Mouse (Mus musculus): Measurements from ENCODE around the gene Acy3.
"Not testable (repeated sequence)": the region's sequence is repeated elsewhere in the genome, so short reads cannot be mapped to it uniquely, and the experiment has no call there.

The Acy3 gene

DNA sequence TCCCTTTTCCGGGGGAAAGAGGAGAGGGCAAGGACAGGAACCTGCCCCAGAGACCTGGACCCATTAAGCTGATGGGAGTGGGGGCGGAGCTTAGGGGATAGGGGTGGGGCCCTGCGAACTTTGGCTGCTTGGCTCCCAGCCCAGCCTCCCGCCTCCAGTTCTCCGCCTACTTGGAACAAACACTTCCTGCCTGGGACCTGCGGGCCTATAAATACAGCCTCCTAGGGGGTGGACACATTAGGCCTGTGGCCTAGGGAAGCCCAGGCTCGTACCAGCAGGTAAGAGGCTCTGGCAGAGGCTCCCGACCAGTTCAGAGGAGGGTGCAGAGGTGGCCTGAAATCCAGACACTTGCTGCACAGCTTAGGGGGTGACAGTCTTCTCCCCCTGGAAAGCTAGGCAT is at the start of gene Acy3:
Acy3 (plus strand) TSS at position 237 of the 400 bp plus-strand sequence.
- no peak for DNase-seq (ENCODE audit: low read depth, low spot score)

- DNase-seq (ENCODE audit: low read depth, low spot score): no peak
Observed at GRCm38 (mm10) chr19:3942315-3942714, 44.1 kb upstream of the Acy3 start.

DNA sequence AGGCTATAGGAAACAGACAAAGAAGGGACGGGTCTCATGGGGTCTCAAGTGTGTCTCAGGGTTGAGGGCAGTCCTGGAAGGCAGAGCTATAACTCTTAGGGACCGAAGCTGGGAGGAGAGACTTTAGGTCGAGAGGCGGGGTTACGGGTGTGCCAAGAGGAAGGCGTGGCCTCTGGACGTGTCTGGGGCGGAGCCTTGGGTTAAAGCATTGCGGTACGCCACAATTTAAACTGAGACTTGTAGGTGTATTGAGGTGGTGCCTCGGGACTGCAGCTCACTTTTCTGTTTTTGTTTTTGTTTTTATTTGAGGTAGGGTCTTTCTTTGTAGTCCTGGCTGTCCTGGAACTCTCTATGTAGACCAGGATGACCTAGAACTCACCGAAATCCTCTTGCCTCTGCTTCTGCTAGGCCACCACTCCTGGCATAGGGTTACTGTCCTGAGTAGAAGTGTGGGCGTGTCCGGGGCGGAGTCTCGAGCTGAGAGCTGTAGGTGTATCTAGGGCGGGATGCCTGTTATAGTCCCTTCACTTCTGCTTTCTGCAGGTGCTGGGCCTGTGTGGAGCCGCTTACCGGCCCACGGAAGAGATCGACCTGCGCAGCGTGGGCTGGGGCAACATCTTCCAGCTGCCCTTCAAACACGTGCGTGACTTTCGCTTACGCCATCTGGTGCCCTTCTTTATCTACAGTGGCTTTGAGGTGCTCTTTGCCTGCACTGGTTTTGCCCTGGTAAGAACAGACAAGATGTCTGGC is 43.2 kb upstream of the Acy3 start:
- no peak for DNase-seq (ENCODE audit: low read depth, low spot score)

DNA sequence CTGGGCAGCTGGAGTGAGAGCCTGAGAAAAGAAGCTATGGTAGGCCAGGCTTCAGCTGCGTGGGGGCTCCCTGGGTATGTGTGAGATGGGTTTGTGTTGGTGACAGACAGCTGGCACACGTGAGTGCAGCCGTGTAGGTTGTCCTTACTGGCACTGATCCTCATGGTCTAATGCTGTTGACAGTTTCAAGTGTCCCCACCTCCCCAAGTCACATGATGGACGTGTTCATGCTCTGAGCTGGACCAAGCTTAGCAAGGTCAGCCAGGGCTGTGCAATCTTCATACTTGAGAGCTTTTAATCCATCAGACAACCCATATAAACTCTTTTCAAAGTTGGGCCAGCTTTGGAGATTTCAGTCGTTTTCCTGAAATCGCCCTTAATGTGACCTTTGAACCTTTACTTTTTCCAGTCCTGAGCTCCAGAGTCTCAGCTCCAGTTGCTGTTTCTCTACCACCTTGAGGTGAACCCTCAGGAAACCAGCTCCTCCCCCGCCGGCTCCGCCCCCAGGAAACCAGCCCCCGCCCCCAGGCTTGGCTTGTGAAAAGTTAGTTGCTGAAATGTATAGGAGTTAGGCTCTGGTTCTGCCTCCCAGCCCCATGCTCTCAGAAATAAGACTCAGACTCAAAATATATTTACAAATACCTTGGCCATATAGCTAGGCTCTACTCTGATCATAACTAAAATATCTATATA is 40.4 kb upstream of the Acy3 start:
- no peak for DNase-seq (ENCODE audit: low read depth, low spot score)

DNA sequence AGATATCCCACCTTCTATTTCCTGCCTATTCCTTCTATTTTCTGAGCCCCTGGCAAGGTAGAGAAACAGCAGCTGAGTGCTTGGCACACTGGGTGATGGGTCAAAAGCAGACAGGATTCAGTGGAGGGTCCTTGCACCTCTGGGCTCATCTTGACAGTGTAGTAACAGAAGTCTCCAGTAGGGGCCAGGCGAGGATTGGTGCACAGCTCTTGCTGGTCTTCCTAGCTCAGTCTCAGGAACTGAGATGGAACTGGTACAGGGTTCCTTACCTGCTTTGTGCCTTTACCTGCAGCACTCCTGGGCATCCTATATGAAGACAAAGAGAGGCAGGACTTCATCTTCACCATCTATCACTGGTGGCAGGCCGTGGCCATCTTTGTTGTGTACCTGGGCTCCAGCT is 39.7 kb upstream of the Acy3 start:
- no peak for DNase-seq (ENCODE audit: low read depth, low spot score)

- no peak for DNase-seq (ENCODE audit: low read depth, low spot score)
Observed at GRCm38 (mm10) chr19:3947813-3948212, 38.6 kb upstream of the Acy3 start.

GRCm38 (mm10) chr19:3948546-3948945 is 37.8 kb upstream of the Acy3 start:
- DNase-seq (ENCODE audit: low read depth, low spot score): no peak

- DNase-seq (ENCODE audit: low read depth, low spot score): no peak
Observed at GRCm38 (mm10) chr19:3950331-3950730, 36.0 kb upstream of the Acy3 start.

DNA sequence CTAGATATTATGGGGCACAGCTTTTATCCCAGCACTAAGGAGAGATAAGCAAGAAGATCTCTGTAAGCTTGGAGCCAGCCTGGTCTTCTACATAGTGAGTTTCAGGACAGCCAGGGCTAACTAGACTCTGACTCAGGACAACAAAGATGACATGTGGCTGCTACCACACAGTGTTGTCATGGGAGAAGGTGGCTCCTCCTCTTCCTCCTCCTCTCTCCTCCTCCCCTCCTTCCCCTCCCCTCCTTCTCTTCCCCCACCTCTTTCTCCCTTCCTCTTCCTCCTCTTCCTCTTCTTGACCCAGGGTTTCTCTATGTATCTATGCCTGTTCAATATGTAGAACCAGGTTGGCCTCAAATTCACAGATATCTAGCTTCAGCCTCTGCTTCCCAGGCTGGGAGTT is 34.9 kb upstream of the Acy3 start:
- no peak for DNase-seq (ENCODE audit: low read depth, low spot score)

DNA sequence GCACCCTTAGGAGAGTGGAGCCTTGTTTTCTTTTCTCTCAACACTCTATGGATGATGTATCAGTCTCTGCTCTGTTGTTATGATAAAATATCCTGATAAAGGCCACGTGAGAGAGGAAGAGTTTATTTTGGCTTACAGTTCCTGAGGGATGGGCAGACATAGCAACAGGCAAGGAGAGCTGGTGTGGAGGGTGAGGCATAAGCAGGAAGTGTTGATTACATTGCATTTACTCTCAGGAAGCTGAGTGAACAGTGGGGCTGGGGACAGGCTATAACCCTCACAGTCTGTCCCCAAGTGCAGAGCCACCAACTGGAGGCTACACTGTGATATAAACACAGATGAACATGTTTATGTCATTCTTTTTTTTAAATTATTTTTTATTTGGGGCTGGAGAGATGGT is 34.3 kb upstream of the Acy3 start:
- no peak for DNase-seq (ENCODE audit: low read depth, low spot score)

DNA sequence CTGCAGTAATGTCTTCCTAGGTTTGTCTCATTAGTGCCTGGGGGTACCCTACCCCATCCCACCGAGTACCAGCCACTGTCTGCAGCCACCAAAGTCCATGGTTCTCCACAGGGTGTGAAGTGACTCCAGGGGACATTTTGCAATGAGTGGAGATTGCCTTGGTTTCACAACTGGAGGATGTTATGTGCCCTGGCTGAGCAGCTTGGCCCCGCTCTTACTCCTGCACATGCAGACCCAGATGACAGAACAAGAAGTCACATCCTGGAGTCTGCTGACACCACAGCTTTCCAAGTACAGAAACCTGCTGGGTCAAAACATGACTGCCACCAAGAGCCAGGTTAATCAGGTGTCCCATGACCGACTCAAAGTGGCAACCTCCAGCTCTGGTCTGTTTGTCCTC is 31.3 kb upstream of the Acy3 start:
- DNase-seq (ENCODE audit: low read depth, low spot score): no peak

DNA sequence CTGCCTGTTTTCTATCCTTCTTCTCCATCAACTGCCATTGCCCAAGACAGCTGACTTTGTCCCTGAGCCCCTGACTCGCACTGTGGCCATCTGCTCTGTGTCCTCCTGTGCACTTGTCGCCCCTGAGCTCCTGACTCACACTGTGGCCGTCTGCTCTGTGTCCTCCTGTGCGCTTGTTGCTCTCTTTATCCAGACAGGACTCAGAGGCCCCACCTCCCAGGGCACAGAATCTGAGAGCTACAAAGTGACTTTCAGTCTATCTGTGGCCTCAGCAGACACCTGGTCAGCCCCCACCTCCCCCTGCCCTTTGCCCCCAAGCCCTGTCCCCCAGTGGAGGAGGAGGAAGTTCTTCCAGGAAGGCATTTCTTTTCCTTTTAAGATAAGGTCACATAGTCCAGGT is 30.6 kb upstream of the Acy3 start:
- no peak for DNase-seq (ENCODE audit: low read depth, low spot score)

DNA sequence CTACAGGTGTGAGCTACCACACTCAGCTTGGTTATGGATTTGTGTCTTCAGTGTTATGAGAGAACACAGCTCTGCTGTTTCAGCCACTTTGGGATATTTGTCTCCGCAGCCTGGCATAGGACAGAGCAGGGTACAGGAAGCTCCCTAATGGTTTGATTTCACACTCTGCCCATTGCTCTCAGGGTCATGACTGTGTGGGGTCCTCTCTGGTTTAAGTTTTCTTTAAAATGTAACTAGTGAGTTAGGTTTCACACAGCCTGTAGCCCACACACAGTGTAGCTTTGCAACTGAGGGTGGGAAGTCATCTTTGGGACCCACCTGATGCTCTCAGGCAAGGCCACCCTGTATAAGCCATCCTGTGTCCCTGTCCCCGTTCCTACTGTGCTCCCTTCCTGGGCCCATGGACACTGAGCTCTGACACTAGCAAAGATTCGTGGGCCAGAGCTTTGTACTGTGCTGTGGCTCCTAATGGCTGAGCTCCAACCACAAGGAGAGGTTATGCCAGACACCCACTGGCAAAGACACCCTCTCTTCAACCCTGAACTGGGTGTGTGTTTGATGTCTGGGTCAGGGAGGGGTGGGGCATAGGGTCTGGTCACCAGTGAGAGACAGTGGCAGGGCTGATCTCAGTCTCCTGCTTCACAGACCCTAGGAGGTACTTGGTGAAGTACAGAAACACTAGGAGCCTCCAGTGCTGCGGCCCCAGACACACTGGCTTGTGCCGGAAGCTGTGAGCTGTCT is 28.9 kb upstream of the Acy3 start:
- not testable (repeated sequence) for DNase-seq (ENCODE audit: low read depth, low spot score)

GRCm38 (mm10) chr19:3958470-3958869 is 27.9 kb upstream of the Acy3 start, which contains the start of gene Aldh3b3:
Gene Aldh3b3 (plus strand): TSS chr19:3958645.
- no peak for DNase-seq (ENCODE audit: low read depth, low spot score)

DNA sequence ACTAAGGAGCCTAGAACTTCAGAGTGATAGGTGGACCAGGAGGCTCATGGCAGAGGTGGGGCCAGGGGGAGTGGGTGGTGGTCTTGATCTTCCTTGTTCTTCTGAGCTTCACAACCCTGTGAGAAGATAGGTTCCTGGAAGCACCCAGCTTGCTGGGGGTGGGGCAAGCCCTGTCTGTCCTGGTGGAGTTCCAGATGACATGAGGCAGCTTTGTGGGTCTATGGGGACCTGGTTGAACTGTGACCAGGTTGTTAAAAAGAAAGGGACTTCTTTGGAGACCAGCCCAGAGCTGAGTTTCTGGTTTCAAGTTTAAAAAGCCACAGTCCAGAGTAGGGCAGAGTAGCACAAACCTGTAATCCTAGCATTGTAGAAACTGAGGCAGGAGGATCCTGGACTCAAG is 27.3 kb upstream of the Acy3 start:
- DNase-seq (ENCODE audit: low read depth, low spot score): no peak

DNA sequence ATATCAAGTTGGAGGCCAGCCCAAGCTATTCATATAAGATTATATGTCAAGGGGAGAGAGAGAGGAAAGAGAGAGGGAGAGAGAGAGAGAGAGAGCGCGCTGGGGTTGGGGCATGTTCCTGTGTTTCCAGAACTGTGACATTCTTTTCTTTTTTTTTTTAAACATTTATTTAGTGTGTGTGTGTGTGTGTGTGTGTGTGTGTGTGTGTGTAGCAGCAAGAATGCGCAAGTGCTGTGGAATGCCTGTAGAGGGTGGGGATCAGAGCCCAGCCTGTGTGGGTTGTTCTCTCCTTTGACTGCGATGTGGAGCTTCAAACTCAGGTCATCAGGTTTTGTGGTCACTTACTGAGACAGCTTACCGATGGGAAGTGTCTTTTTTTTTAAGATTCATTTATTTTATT is 26.2 kb upstream of the Acy3 start:
- DNase-seq (ENCODE audit: low read depth, low spot score): no peak

DNA sequence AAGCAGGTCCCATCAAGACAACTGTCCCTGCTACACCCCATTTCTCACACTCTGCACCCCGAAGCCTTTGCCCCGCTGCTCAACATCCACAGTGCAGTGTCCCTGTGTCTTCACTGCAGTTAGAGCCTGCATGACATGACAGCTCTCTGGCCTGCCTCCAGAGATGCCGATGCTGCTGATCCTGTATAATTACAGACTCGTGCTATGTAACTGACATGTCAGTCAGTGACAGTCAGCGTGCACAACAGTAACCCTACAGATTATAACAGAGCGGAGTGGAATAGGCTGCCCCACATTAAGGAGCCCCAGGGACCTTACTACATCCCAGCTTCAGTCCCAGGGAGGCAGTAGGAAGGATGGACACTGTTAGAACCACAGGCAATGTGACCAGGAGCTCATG is 24.6 kb upstream of the Acy3 start:
- DNase-seq (ENCODE audit: low read depth, low spot score): not testable (repeated sequence)

DNA sequence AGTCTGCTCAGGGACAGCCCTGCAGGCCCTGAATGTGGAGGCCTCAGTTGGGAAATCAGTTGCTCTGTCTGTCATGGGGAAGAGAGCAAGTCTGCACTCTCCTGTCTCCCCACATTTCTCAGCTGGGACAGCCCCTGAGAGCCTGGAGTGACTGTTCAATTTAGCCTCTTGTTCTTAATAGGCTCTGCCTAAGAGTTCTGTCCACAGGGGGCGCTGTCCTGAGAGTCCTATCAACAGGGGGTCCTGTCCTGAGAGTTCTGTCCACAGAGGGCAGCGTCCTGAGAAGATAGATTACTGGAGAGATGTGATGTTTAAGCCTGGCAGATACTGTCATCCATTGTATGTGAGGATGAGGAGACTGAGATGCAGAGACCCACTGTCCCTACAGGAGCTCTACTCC is 23.9 kb upstream of the Acy3 start:
- DNase-seq (ENCODE audit: low read depth, low spot score): no peak

DNA sequence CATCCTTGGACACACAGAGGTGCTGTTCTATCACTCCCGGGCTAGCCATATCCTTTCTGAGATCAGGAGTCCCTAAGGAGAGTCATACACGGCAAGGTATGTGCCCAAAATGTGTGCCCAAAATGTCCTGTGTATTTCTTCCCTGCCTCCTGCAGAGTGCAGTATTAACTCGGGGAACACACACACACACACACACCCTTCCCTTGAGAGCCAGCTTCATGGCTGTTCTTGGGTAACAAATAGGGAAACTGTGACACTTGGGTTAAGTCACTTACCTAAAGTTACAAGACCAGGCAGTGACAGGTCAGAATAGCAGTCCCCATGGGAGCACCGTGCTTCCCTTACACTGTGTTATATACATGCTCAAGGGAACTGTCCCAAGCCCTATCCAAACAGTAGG is 22.3 kb upstream of the Acy3 start:
- no peak for DNase-seq (ENCODE audit: low read depth, low spot score)

DNA sequence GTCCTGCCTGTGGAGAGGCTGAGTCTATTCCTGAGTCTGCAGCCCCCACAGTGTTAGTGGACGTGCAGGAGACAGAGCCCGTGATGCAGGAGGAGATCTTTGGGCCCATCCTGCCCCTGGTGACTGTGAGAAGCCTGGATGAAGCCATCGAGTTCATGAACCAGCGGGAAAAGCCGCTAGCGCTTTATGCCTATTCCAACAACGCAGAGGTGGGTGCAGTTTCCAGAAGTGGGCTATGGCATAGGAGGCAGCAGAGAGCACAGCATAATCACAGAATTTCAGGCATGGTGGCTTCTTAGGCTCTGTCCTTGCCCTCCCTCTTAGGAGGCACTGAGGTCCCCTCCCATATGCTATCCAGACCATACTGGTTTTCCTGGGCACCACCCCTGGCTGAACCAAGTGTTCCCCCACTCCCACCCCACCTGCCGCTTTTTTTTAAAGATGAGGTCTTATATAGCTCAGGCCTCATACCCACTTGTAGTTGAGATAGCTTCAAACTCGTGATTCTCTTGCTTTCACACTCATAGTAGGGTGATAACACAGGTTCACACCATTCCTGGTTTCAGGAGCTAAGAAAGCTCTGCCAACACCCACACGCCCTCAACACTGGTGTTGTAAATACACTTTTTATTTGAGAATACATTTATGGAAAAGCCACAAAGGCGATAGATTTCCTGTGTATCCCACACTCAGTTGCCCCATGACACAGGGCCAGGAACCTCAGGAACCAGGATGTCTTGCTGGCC is 19.9 kb upstream of the Acy3 start:
- peak; percentile 46 for DNase-seq (ENCODE audit: low read depth, low spot score)

GRCm38 (mm10) chr19:3967258-3967657 is 19.1 kb upstream of the Acy3 start:
- no peak for DNase-seq (ENCODE audit: low read depth, low spot score)

DNA sequence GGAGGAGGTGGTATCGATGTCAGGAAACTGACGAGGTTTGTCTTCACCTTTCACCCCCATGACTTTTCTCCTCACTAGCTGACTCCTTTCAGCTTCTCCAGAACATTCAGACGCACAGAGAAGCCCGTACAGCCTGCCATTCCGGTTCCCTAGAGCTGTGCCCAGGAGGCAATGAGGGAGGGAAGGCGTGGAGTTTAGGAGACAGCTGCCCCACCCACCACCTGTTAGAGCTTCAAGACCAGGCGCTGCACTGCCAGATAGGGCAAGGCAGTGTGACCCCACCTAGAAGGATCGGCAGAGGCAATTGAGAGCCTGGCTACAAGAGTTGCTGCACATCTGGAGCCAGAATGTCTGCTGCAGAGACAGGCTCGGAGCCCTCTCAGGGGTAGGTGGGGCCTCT is 14.1 kb upstream of the Acy3 start, which contains the start of gene Aldh3b2:
Aldh3b2 (plus strand) TSS at position 100 of the 400 bp plus-strand sequence.
- no peak for DNase-seq (ENCODE audit: low read depth, low spot score)

Measured in telencephalon, adult 2 months (tissue).